Mouse (Mus musculus): ENCODE measurements around the gene Csrp2. TPM values are rescaled to one million over a fixed set of nuclear protein-coding genes. Genes with fewer than 3 reads are reported as not detected.
A peak's percentile ranks its signal among the peaks of the same experiment; 100 is the strongest.

Csrp2 gene
- polyA plus RNA-seq, 1 experiment from 2014 or later = 125 TPM

- no peaks in the 10 kb centered on the region for H3K9me3 ChIP-seq
- no peak overlapping the region for H3K9ac ChIP-seq
- H3K4me1 ChIP-seq (replicated peaks) = peaks cover 7% of the 10 kb centered on the region; the same call in 1 of the 2 replicates
- WGBS = 83% methylated on average over 4 of the region's 4 CpGs
- no peaks in the 10 kb centered on the region for H3K27me3 ChIP-seq
- ATAC-seq (ENCODE audit: low FRiP score, low read depth) = no peak
- no peak overlapping the region for H3K27ac ChIP-seq (replicated peaks)
- peaks cover 17% of the 10 kb centered on the region for H3K36me3 ChIP-seq
- H3K4me3 ChIP-seq = no peak overlapping the region
- no peak overlapping the region for H3K4me2 ChIP-seq
Measured at GRCm38 (mm10) chr10:110951748-110952147, 32.2 kb downstream of the Csrp2 start.

- no peak overlapping the region for H3K9ac ChIP-seq
- H3K4me1 ChIP-seq (replicated peaks) = peaks cover 7% of the 10 kb centered on the region; the same call in 1 of the 2 replicates
- ATAC-seq (ENCODE audit: low FRiP score, low read depth) = no peak
- peaks cover 15% of the 10 kb centered on the region for H3K36me3 ChIP-seq
- WGBS = 88% methylated on average over 8 of the region's 8 CpGs
- no peak overlapping the region for H3K4me2 ChIP-seq
- H3K27ac ChIP-seq (replicated peaks) = no peak overlapping the region
- H3K27me3 ChIP-seq = no peaks in the 10 kb centered on the region
- no peak overlapping the region for H3K4me3 ChIP-seq
- no peaks in the 10 kb centered on the region for H3K9me3 ChIP-seq
Measured at GRCm38 (mm10) chr10:110952271-110952670, 32.7 kb downstream of the Csrp2 start.

- Histone ChIP-seq H3K27ac (replicated peaks) (peak overlapping the region; percentile 25), H3K4me2 (no peak overlapping the region), H3K9me3 (no peaks in the 10 kb centered on the region), H3K9ac (no peak overlapping the region), H3K4me3 (no peak overlapping the region), H3K4me1 (replicated peaks) (peaks cover 7% of the 10 kb centered on the region; the same call in 1 of the 2 replicates), H3K36me3 (peaks cover 11% of the 10 kb centered on the region), H3K27me3 (no peaks in the 10 kb centered on the region)
- ATAC-seq (ENCODE audit: low FRiP score, low read depth) = peak; percentile 88; the same call in 1 of the 2 replicates
- 60% methylated on average over 9 of the region's 9 CpGs for WGBS
Measured at GRCm38 (mm10) chr10:110952937-110953451, 33.4 kb downstream of the Csrp2 start.

- Histone ChIP-seq H3K4me1 (replicated peaks) (no peaks in the 10 kb centered on the region), H3K27me3 (no peaks in the 10 kb centered on the region), H3K27ac (replicated peaks) (no peak overlapping the region), H3K4me2 (no peak overlapping the region), H3K4me3 (no peak overlapping the region), H3K36me3 (peaks cover 23% of the 10 kb centered on the region), H3K9me3 (no peaks in the 10 kb centered on the region), H3K9ac (no peak overlapping the region)
- WGBS = 96% methylated on average over 6 of the region's 6 CpGs
- no peak for ATAC-seq (ENCODE audit: low FRiP score, low read depth)
Measured at GRCm38 (mm10) chr10:110958879-110959278, 39.3 kb downstream of the Csrp2 start.

GRCm38 (mm10) chr10:110959781-110960180, 40.2 kb downstream of the Csrp2 start:
- Histone ChIP-seq H3K4me3 (no peak overlapping the region), H3K9me3 (no peaks in the 10 kb centered on the region), H3K27me3 (no peaks in the 10 kb centered on the region), H3K9ac (no peak overlapping the region), H3K27ac (replicated peaks) (no peak overlapping the region), H3K4me1 (replicated peaks) (no peaks in the 10 kb centered on the region), H3K4me2 (no peak overlapping the region), H3K36me3 (peaks cover 23% of the 10 kb centered on the region)
- ATAC-seq (ENCODE audit: low FRiP score, low read depth) = no peak
- WGBS = 94% methylated on average over 8 of the region's 8 CpGs

GRCm38 (mm10) chr10:110960841-110961240, 41.3 kb downstream of the Csrp2 start:
- no peak overlapping the region for H3K4me2 ChIP-seq
- H3K9ac ChIP-seq = no peak overlapping the region
- no peaks in the 10 kb centered on the region for H3K9me3 ChIP-seq
- WGBS = 93% methylated on average over 6 of the region's 6 CpGs
- ATAC-seq (ENCODE audit: low FRiP score, low read depth) = no peak
- peaks cover 13% of the 10 kb centered on the region for H3K36me3 ChIP-seq
- H3K27me3 ChIP-seq = no peaks in the 10 kb centered on the region
- no peak overlapping the region for H3K27ac ChIP-seq (replicated peaks)
- H3K4me1 ChIP-seq (replicated peaks) = no peaks in the 10 kb centered on the region
- no peak overlapping the region for H3K4me3 ChIP-seq

- Histone ChIP-seq H3K4me2 (no peak overlapping the region), H3K9me3 (no peaks in the 10 kb centered on the region), H3K27me3 (no peaks in the 10 kb centered on the region), H3K9ac (no peak overlapping the region), H3K4me1 (replicated peaks) (no peaks in the 10 kb centered on the region), H3K27ac (replicated peaks) (no peak overlapping the region), H3K36me3 (peaks cover 17% of the 10 kb centered on the region), H3K4me3 (no peak overlapping the region)
- no peak for ATAC-seq (ENCODE audit: low FRiP score, low read depth)
- 44% methylated on average over 1 of the region's 1 CpGs for WGBS
Measured at GRCm38 (mm10) chr10:110962172-110962571, 42.6 kb downstream of the Csrp2 start.

GRCm38 (mm10) chr10:110971044-110971443, 51.5 kb downstream of the Csrp2 start:
- H3K4me1 ChIP-seq (replicated peaks) = no peaks in the 10 kb centered on the region
- no peak overlapping the region for H3K4me2 ChIP-seq
- no peak overlapping the region for H3K27ac ChIP-seq (replicated peaks)
- H3K4me3 ChIP-seq = no peak overlapping the region
- WGBS = 95% methylated on average over 3 of the region's 3 CpGs
- H3K9ac ChIP-seq = no peak overlapping the region
- H3K36me3 ChIP-seq = peaks cover 33% of the 10 kb centered on the region
- ATAC-seq (ENCODE audit: low FRiP score, low read depth) = no peak
- no peaks in the 10 kb centered on the region for H3K27me3 ChIP-seq
- no peaks in the 10 kb centered on the region for H3K9me3 ChIP-seq

- no peaks in the 10 kb centered on the region for H3K27me3 ChIP-seq
- H3K4me3 ChIP-seq = no peak overlapping the region
- ATAC-seq (ENCODE audit: low FRiP score, low read depth) = no peak
- no peaks in the 10 kb centered on the region for H3K4me1 ChIP-seq (replicated peaks)
- WGBS = 88% methylated on average over 6 of the region's 6 CpGs
- H3K9ac ChIP-seq = no peak overlapping the region
- no peaks in the 10 kb centered on the region for H3K9me3 ChIP-seq
- H3K4me2 ChIP-seq = no peak overlapping the region
- no peak overlapping the region for H3K27ac ChIP-seq (replicated peaks)
- peaks cover 33% of the 10 kb centered on the region for H3K36me3 ChIP-seq
Measured at GRCm38 (mm10) chr10:110971483-110971882, 51.9 kb downstream of the Csrp2 start.

GRCm38 (mm10) chr10:110971998-110972397, 52.4 kb downstream of the Csrp2 start:
- 91% methylated on average over 9 of the region's 9 CpGs for WGBS
- H3K27ac ChIP-seq (replicated peaks) = no peak overlapping the region
- no peak for ATAC-seq (ENCODE audit: low FRiP score, low read depth)
- H3K4me1 ChIP-seq (replicated peaks) = no peaks in the 10 kb centered on the region
- no peak overlapping the region for H3K4me2 ChIP-seq
- H3K4me3 ChIP-seq = no peak overlapping the region
- H3K9me3 ChIP-seq = no peaks in the 10 kb centered on the region
- no peaks in the 10 kb centered on the region for H3K27me3 ChIP-seq
- no peak overlapping the region for H3K9ac ChIP-seq
- peaks cover 31% of the 10 kb centered on the region for H3K36me3 ChIP-seq

- no peak for ATAC-seq (ENCODE audit: low FRiP score, low read depth)
- H3K36me3 ChIP-seq = peaks cover 30% of the 10 kb centered on the region
- WGBS = 42% methylated on average over 3 of the region's 3 CpGs
Measured at GRCm38 (mm10) chr10:110974463-110974862, 54.9 kb downstream of the Csrp2 start.

GRCm38 (mm10) chr10:110974885-110975284, 55.3 kb downstream of the Csrp2 start:
- no peak overlapping the region for H3K27ac ChIP-seq (replicated peaks)
- no peaks in the 10 kb centered on the region for H3K9me3 ChIP-seq
- no peaks in the 10 kb centered on the region for H3K4me1 ChIP-seq (replicated peaks)
- no peak for ATAC-seq (ENCODE audit: low FRiP score, low read depth)
- H3K27me3 ChIP-seq = no peaks in the 10 kb centered on the region
- WGBS = 67% methylated on average over 1 of the region's 1 CpGs
- no peak overlapping the region for H3K4me3 ChIP-seq
- H3K4me2 ChIP-seq = no peak overlapping the region
- H3K9ac ChIP-seq = no peak overlapping the region
- H3K36me3 ChIP-seq = peaks cover 29% of the 10 kb centered on the region

More at GRCm38 (mm10) chr10:110974463-110974862, 54.9 kb downstream of the Csrp2 start:
- H3K27me3 ChIP-seq = no peaks in the 10 kb centered on the region
- H3K4me1 ChIP-seq (replicated peaks) = no peaks in the 10 kb centered on the region
- no peak overlapping the region for H3K27ac ChIP-seq (replicated peaks)
- no peak overlapping the region for H3K9ac ChIP-seq
- no peak overlapping the region for H3K4me3 ChIP-seq
- H3K4me2 ChIP-seq = no peak overlapping the region
- H3K9me3 ChIP-seq = no peaks in the 10 kb centered on the region

GRCm38 (mm10) chr10:110976046-110976445, 56.5 kb downstream of the Csrp2 start:
- 0 out of 2 replicates have a peak, but pooled peaks have one; percentile 60 for ATAC-seq (ENCODE audit: low FRiP score, low read depth)
- Histone ChIP-seq H3K27me3 (no peaks in the 10 kb centered on the region), H3K4me3 (no peak overlapping the region), H3K9me3 (no peaks in the 10 kb centered on the region), H3K4me1 (replicated peaks) (no peaks in the 10 kb centered on the region), H3K9ac (no peak overlapping the region), H3K4me2 (no peak overlapping the region), H3K36me3 (peaks cover 25% of the 10 kb centered on the region), H3K27ac (replicated peaks) (no peak overlapping the region)
- WGBS = 0% methylated on average over 1 of the region's 1 CpGs
